Mouse (Mus musculus) naive thymus-derived CD4-positive, alpha-beta T cell, adult 5 months (primary cell): ENCODE data around the gene Mecr. TPM values are rescaled to one million over a fixed set of nuclear protein-coding genes. Genes with fewer than 3 reads are reported as not detected.

ENCODE experiments used
- polyA plus RNA-seq: library from polyadenylated mRNA; unstranded; fragments of 100-300 nt; shearing (Covaris generic); gene quantifications from one replicate; pipeline ENCODE4 v1.2.1, GENCODE M21; 2017

The Mecr gene
- 28.7 TPM for polyA plus RNA-seq

DNA sequence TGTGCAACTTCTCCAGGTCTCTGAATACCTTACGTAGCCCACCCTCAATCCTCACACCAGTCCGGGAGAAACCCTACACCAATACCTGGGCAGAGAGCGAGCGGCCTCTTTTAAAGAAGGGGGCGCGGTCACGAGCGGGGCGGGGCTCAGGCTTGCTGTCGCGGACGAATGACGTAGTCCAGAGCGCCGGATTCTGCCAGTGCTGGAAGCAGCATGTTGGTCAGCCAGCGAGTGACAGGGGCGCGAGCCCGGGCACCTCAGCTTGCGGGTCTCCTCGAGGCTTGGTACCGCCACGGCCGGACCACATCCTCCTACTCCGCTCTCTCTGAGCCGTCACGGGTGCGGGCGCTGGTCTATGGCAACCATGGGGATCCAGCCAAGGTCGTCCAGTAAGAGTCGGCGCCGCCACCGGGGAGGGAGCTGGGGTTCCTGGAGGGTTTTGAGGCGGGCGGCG lies at the start of gene Mecr:
TSS of gene Mecr (plus strand) at position 181 of the 454 bp plus-strand sequence.

DNA sequence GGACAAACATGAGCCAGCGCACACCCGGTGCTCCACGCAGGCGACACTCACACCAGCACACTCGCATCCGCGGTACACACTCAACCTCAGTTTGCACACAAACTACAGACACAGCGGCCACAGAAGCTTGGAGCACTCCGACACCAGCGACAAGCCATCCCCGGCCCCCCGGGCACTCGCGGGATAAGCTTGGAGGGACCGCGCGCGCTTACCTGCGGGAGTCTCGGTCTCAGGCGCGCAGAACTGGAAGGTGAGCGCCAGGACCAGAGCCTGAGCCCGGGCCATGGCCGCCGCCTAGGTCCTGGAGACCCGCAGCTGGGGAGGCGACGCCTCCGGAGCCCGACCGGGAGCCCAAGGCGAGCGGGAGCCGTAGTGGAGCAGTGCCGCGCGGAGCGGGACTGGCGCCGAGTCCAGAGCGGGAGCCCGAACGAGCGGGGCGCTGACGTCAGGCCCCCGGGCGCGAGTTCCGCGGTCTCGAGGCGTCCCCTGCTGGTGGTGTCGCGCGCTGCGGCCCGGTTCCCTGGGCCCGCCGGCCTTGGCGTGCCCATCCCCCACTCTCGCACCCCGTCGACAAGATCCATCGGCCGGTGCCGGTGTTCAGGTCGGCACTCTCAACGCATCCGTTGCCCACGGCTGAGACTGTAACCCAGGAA lies 5.3 kb upstream of the Mecr start, which contains the start of gene Ptpru:
TSS of gene Ptpru (minus strand) at position 417 of the 653 bp plus-strand sequence.

DNA sequence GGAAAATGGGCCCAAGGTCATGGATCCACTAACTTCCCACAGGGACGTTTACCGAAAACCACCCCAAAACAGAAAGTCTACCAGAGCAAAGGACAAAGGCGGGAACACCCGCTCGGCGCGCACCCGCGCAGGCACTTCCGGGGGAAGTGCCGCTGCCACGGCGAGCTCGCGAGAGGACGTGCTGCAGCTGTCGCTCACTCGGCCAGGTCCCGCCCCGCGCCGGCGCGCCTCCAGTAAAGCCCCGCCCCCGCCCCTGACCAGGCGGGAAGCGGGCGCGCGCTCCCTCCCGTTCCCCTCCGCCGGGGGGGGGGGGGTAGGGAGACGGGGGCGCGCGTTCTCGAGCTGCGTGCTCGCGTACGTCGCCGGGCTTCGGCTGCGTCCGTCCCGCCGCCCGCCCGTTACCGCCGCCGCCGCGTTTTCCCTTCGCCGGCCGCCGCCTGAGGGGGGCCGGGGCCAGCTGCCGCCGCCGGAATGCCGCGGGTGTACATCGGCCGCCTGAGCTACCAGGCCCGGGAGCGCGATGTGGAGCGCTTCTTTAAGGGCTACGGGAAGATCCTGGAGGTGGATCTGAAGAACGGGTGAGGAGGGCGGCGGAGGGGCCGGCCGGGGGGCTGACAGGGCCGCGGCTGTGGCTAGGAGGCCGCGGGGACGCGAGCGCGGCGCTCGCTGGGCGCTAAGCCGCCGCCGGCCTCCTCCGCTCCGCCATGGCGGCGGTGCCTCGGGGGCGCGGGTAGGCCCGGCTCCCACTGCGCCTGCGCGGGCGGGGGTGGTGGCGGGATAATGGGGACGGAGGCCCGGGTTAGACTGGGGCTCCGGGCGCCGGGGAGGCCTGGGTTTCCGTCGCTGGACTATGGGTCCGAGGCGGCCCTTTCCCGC lies 30.3 kb downstream of the Mecr start, which contains the start of gene Srsf4:
TSS of gene Srsf4 (plus strand) at position 325 of the 876 bp plus-strand sequence.

Other genes starting within 250 kb of the Mecr start
- gene Ptpru, start 5.2 kb upstream of the Mecr start, polyA plus RNA-seq = 0.09 TPM
- gene Srsf4, start 30.1 kb downstream of the Mecr start, polyA plus RNA-seq = 159 TPM
- not detected for gene Tmem200b, start 78.3 kb downstream of the Mecr start, polyA plus RNA-seq
- gene Gm10300, start 231.2 kb downstream of the Mecr start, polyA plus RNA-seq = 0.20 TPM
- gene Epb41, start 231.9 kb downstream of the Mecr start, polyA plus RNA-seq = 230 TPM